Mouse (Mus musculus): ENCODE results near the gene Prpf18.

- TF ChIP-seq CTCF (IDR thresholded peaks at IDR 0.05; ENCODE audit: low read depth) (no peak), EP300 (IDR thresholded peaks at IDR 0.05; ENCODE audit: low read depth) (no peak)
Observed at GRCm38 (mm10) chr2:4591647-4592046, 60.3 kb downstream of the Prpf18 start.

Measured in heart, postnatal 0 days (tissue).